Mouse (Mus musculus) right cerebral cortex, postnatal 14 days (tissue): ENCODE measurements at regions not wholly inside any gene's neighbourhood (a gene's known extent, or its start where the extent isn't known, plus 50 kb on each side); places are given as distances from the start of the nearest gene placed in this dataset.

Source experiments
- DNase-seq: peaks from one replicate; pipeline ENCODE4 v3.0.0; 2022

DNA sequence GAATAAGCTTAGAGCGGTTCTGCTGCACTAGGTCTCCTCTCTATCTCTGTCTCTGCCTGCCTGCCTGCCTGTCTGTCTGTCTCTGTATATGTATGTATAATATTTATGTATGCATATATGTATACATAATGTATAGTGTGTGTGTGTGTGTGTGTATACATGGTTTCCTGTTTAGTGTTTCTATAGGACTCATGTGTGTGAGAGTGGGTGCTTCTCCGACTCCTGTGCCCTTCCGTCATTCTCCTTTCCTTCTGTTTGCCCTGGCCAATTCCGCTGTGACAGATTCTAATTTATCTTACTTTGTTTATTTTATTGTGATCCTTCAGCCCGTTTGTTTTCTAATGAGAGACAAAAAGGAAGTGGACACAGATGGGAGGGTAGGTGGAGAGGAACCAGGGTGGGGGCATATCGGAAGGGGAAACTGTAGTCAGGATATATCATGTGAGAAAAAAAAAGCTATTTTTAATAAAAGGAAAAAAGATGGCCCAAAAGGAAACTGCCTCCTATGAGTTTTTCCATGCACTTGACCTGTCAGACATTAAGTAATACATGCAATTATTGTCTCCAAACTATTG lies 85.0 kb upstream of the Ednrb start:
- DNase-seq, result no peak

DNA sequence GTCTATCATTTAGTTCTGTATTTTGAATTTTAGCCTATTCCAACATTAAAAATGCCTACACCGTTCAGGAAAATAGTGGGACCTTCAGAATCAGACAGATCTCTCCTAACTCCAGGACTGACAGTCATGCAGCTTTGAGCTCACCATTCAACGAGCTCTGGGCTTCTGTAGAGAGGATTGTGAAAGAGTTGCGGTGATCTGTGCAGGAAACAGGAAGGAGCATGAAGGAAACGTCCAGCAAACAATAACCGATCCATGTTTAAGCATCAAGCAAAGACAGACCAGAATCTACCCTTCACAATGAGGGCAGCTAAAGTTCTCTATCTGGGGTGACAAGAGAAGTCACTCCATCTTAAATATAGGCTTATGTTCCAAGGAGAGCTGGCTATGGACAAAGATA lies 76.0 kb upstream of the Ednrb start:
- no peak for DNase-seq

- no peak for DNase-seq
These were observed 75.2 kb upstream of the Ednrb start for GRCm38 (mm10) chr14:103919380-103919779.

GRCm38 (mm10) chr14:103913453-103913852 lies 69.3 kb upstream of the Ednrb start:
- no peak for DNase-seq

- DNase-seq, result no peak
These were observed 67.5 kb upstream of the Ednrb start for GRCm38 (mm10) chr14:103911707-103912106.

- no peak for DNase-seq
These were observed 67.1 kb upstream of the Ednrb start for GRCm38 (mm10) chr14:103911280-103911679.

- no peak for DNase-seq
These were observed 62.3 kb upstream of the Ednrb start for GRCm38 (mm10) chr14:103906417-103907070.

GRCm38 (mm10) chr14:103900817-103901216 lies 56.6 kb upstream of the Ednrb start:
- DNase-seq, result no peak

DNA sequence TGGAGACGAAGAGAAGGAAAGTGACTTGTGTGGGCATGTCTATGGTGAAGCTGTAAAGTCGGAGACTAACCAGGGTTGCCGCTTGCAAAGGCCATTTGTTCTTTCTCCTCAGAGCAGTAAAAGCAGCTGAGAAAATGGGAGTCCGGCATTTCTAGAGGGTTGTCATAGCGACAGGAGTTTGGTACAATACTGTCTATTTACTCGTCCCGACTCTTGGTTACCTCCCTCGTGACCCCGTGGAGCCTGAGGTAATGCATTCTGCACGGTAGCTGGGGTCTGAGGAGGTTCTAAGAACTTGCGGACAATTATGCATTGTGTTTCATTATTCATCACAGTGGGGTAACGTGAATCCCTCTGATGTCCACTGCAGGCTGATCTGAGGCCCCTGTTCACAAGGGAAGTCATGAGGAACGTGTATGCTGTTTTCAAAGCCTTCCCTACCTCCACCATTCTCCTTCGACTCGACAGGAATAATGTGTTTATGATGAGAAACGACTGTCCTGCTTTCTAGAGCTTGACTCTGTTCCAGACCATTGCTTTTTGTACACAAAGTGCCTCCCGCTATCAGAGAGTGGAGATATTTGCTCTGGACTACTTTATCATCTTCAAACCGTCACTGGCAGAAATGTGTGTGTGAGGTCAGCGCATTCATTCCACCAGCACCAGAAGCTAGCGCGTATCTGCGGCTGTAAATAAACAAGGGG lies 55.1 kb upstream of the Ednrb start:
- no peak for DNase-seq

GRCm38 (mm10) chr14:103898689-103899088 lies 54.5 kb upstream of the Ednrb start:
- DNase-seq, result no peak

GRCm38 (mm10) chr14:103895261-103895660 lies 51.1 kb upstream of the Ednrb start:
- no peak for DNase-seq
